Mouse (Mus musculus) heart, embryonic 12.5 days (tissue): ENCODE measurements around the gene Cutal. TPM values are rescaled to one million over a fixed set of nuclear protein-coding genes. Genes with fewer than 3 reads are reported as not detected.
A peak's percentile ranks its signal among the peaks of the same experiment; 100 is the strongest.

Experiments used
- ATAC-seq: fragments of 200-750 bp; cut with Nextera tagmentation; 2 replicates; pipeline ENCODE4 v1.8.0; 2017; ENCODE audit warnings: moderate TSS enrichment, moderate library complexity; ENCODE audit not compliant: insufficient number of reproducible peaks, low FRiP score
- H3K27ac ChIP-seq: fragments of 300-500 bp; sonication (generic); 2 replicates; pipeline ENCODE4 v1.5.1; 2016; ENCODE audit warnings: mild to moderate bottlenecking, moderate library complexity; ENCODE audit not compliant: poor library complexity, severe bottlenecking
- H3K27me3 ChIP-seq: fragments of 300-500 bp; sonication (generic); replicated peaks from 2 replicates; pipeline ENCODE4 v1.6.1; 2016; ENCODE audit warnings: mild to moderate bottlenecking, moderate library complexity
- H3K36me3 ChIP-seq: fragments of 300-500 bp; sonication (generic); 2 replicates; pipeline ENCODE4 v1.6.1; 2016; ENCODE audit warnings: mild to moderate bottlenecking, moderate library complexity
- H3K4me1 ChIP-seq: fragments of 300-500 bp; sonication (generic); replicated peaks from 2 replicates; pipeline ENCODE4 v1.6.1; 2016; ENCODE audit warnings: mild to moderate bottlenecking
- H3K4me2 ChIP-seq: fragments of 300-500 bp; sonication (generic); 2 replicates; pipeline ENCODE4 v1.6.1; 2016; ENCODE audit warnings: mild to moderate bottlenecking, moderate library complexity
- H3K4me3 ChIP-seq: fragments of 300-500 bp; sonication (generic); 2 replicates; pipeline ENCODE4 v1.5.1; 2016; ENCODE audit warnings: mild to moderate bottlenecking
- H3K9ac ChIP-seq: fragments of 300-500 bp; sonication (generic); 2 replicates; pipeline ENCODE4 v1.6.1; 2016; ENCODE audit warnings: mild to moderate bottlenecking, moderate library complexity
- H3K9me3 ChIP-seq: fragments of 300-500 bp; sonication (generic); replicated peaks from 2 replicates; pipeline ENCODE4 v1.6.1; 2016; ENCODE audit warnings: mild to moderate bottlenecking, moderate library complexity
- WGBS: fragments of 180-500 bp; shearing (Covaris S2); methylation state at CpG from one replicate; pipeline ENCODE4 v1.1.7; 2016; 5-methylcytosine and 5-hydroxymethylcytosine counted together
- polyA plus RNA-seq: library from polyadenylated mRNA; unstranded; fragments of >200 nt; fragmentation: Nextera tagmentation; extraction: Ambion mirVana; gene quantifications from 2 replicates; pipeline ENCODE4 v1.2.1, GENCODE M21; 2016

The Cutal gene
- polyA plus RNA-seq, 1 experiment from 2014 or later: not detected

DNA sequence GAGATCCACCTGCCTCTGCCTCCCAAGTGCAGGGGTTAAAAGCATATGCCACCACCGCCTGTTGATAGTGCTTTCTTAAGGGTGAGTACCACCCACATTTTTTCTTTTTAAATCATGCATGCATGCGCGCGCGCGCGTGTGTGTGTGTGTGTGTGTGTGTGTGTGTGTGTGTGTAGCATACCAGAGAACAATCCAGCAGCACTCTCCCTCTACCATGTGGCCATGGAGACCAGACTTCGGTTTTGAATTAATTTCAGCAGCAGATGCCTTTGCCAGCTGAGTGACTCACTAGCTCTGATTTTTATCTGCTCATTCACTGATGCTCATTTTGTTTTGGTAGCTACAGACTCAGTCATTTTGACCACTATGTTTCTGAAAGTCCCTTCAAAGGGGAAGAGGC lies 32.5 kb upstream of the Cutal start:
- H3K4me3 ChIP-seq: no peak overlapping the region
- H3K9me3 ChIP-seq: no peaks in the 10 kb centered on the region
- no peak overlapping the region for H3K9ac ChIP-seq
- H3K36me3 ChIP-seq: no peaks in the 10 kb centered on the region
- no peak overlapping the region for H3K27ac ChIP-seq
- no peak for ATAC-seq
- H3K4me2 ChIP-seq: no peak overlapping the region
- H3K27me3 ChIP-seq: peaks cover 5% of the 10 kb centered on the region; the same call in 1 of the 2 replicates
- no peaks in the 10 kb centered on the region for H3K4me1 ChIP-seq
- WGBS: 87% methylated on average over 8 of the region's 8 CpGs

DNA sequence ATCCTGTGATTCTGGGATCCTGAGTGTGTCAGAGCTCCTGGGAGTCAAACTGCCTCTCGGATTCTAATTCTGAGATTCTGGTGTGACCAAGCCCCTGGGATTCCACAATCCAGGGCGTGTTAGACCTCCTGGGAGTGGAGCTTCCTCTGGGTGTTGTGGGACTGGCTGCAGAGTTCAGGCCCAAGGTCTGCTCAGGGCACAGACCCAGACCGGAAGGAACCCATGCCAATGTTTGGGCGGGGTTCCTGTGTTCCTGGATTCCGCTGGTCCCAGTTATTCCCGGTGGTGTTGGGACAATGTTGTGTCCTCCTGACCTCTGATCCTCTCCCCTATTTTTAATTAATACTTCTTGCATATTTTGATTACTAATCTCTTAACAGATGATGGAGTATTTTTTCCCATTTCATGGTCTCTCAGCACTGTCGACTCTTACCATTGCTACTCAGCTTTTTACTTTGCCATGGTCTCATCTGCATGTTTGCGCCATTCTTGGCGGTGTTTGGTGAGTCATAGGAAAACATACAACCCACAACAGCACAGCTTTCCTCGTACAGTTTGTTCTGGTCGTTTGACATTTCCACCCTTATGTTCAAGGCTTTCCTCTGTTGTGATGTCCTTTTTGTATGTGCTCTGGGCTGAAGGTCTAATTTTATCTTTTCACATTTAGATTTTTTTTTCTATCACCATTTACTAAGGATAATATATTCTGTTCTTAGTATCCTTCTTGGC lies 30.8 kb upstream of the Cutal start:
- no peaks in the 10 kb centered on the region for H3K4me1 ChIP-seq
- no peak for ATAC-seq
- no peaks in the 10 kb centered on the region for H3K9me3 ChIP-seq
- no peaks in the 10 kb centered on the region for H3K27me3 ChIP-seq
- no peaks in the 10 kb centered on the region for H3K36me3 ChIP-seq
- H3K4me2 ChIP-seq: no peak overlapping the region
- H3K4me3 ChIP-seq: no peak overlapping the region
- no peak overlapping the region for H3K9ac ChIP-seq
- 80% methylated on average over 11 of the region's 11 CpGs for WGBS
- no peak overlapping the region for H3K27ac ChIP-seq

DNA sequence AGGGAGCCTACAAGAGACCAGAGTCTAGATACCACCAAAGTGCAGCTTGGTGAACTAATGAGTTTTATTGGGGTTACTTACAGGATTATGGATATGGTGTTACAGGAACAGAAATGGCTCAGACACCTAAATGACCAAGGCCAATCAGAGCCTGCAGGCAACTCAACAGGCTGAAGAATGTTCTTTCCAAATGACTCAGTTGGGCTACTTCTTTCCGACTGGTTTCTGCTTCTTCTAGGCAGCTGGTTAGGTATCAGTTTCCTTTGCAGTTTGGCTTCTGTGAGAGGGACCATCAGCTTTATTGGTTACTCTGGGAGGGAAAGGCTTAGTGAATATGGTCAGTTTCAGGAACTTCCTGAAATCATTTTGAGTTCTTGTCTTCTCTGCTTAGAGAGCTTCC lies 26.5 kb upstream of the Cutal start:
- no peak overlapping the region for H3K27ac ChIP-seq
- no peaks in the 10 kb centered on the region for H3K4me1 ChIP-seq
- no peaks in the 10 kb centered on the region for H3K9me3 ChIP-seq
- no peaks in the 10 kb centered on the region for H3K27me3 ChIP-seq
- H3K4me3 ChIP-seq: no peak overlapping the region
- 85% methylated on average over 1 of the region's 1 CpGs for WGBS
- H3K4me2 ChIP-seq: no peak overlapping the region
- H3K36me3 ChIP-seq: peaks cover 37% of the 10 kb centered on the region
- no peak for ATAC-seq
- H3K9ac ChIP-seq: no peak overlapping the region

DNA sequence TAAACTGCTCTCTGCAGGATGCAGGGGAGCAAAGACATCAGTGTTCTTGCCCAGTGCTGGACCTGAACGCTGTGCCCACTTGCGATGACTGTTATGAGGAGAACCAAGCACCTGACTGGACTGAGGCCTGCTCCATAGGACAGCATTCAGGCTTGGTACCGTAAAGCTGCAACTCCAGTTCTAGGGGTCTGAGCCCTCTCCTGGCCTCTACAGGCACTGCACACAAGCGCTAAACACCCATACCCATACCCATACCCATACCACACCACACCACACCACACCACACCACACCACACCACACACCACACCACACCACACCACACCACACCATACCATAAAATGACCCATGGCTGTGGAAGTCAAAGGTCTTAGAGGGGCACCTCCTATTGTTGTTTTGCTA lies 18.9 kb upstream of the Cutal start:
- no peak overlapping the region for H3K4me3 ChIP-seq
- H3K27ac ChIP-seq: no peak overlapping the region
- 90% methylated on average over 4 of the region's 4 CpGs for WGBS
- H3K4me1 ChIP-seq: no peaks in the 10 kb centered on the region
- no peaks in the 10 kb centered on the region for H3K9me3 ChIP-seq
- H3K36me3 ChIP-seq: peaks cover 97% of the 10 kb centered on the region
- H3K9ac ChIP-seq: no peak overlapping the region
- no peak overlapping the region for H3K4me2 ChIP-seq
- H3K27me3 ChIP-seq: no peaks in the 10 kb centered on the region
- no peak for ATAC-seq

DNA sequence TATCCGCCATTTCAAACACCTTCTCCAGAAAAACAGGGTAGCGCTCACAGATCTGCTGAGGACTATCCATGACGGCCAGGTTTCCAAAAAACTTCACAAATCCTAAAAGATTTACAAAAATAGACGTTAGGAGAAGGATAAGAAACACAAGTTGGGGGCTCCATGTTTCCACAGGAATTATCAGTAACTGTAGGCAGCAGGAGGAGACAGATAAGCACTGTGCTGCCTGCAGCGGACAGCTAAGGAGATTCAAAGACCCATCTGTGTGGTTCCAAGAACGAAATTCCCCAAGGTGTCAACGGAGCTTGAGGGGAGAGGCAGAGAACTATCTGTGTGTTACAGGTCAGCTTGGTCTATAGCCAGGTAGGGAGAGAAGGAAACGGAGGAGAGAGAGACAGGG lies 16.5 kb upstream of the Cutal start:
- Histone ChIP-seq H3K4me2 (no peak overlapping the region), H3K4me3 (no peak overlapping the region), H3K27me3 (no peaks in the 10 kb centered on the region), H3K27ac (no peak overlapping the region), H3K9me3 (no peaks in the 10 kb centered on the region), H3K4me1 (no peaks in the 10 kb centered on the region), H3K9ac (no peak overlapping the region), H3K36me3 (peaks cover 90% of the 10 kb centered on the region)
- ATAC-seq: no peak
- WGBS: 75% methylated on average over 8 of the region's 8 CpGs

DNA sequence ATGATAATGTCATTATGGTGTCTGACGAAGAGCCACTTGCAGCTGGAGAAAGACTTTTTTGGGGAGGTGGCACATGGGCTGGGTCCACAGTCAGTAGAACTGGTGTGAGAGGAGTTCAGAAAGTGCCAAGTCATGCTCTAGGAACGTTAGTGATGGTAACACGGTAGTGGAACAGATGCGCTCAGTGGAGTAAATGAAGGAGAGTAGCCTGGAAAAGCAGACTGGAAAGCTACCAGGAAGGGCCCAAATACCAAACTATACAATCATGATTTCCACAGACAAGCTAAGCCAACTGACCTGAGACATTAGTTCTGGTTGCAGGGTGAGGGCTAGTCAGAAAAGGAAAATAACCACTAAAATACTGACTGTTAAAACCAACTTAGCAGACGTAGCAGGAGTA lies 4.5 kb upstream of the Cutal start:
- peaks cover 15% of the 10 kb centered on the region for H3K27me3 ChIP-seq
- no peaks in the 10 kb centered on the region for H3K9me3 ChIP-seq
- H3K4me3 ChIP-seq: peak overlapping the region; percentile 40
- peaks cover 27% of the 10 kb centered on the region for H3K4me1 ChIP-seq
- 33% methylated on average over 5 of the region's 5 CpGs for WGBS
- peak overlapping the region; percentile 64 for H3K4me2 ChIP-seq
- peaks cover 18% of the 10 kb centered on the region for H3K36me3 ChIP-seq
- no peak overlapping the region for H3K27ac ChIP-seq
- peak; percentile 62; the same call in 1 of the 2 replicates for ATAC-seq
- H3K9ac ChIP-seq: peak overlapping the region; percentile 71

DNA sequence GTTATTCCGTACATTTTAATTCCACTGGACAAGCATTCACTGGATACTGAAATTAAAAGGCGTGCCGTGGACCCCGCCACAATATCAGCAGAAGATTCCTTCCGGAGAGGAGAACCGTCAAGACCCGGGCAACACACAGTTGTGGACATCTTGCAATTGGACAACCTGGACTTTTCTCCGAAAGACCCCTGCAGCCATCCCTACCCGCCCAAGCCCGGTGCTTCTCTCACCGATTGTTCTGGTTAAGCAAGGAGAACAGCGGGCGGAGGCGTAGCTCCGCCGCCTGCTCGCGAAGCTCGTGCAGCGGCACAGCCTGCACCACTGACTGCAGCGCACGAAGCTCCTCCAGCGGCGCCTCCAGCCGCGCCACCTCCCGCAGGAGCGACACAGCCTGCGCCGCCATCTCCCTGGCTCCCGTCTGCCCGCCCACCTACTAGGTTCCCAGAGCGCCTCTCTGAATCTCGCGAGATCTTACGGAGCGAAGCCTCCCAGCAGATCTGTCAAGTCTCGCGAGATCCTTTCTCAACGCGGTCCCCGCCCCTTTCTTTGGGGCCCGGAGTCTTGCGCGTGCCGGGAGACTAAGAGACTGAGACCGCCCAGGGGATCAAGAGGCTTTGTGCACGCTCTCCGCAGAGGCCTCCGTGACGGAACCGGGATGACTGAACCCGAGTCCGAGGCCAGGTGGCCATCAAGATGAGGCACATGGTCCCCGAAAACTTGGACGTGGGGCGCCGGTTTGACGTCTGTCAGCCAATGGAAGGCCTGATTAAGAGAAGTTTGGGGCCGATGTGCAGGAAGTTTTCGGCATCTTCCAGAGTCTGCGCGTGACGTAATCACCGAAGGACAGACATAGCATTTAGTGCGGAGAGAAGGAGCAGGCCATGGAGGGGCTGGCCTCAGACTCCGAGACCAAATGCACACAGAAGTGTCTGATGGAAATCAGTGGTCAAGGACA lies 3.4 kb upstream of the Cutal start:
- Histone ChIP-seq H3K27me3 (peaks cover 17% of the 10 kb centered on the region), H3K4me2 (peak overlapping the region; percentile 75), H3K9ac (peak overlapping the region; percentile 93), H3K4me1 (peaks cover 28% of the 10 kb centered on the region), H3K27ac (peak overlapping the region; percentile 96), H3K4me3 (peak overlapping the region; percentile 96), H3K9me3 (no peaks in the 10 kb centered on the region), H3K36me3 (peaks cover 7% of the 10 kb centered on the region; the same call in 1 of the 2 replicates)
- WGBS: under 1% methylated on average over 67 of the region's 67 CpGs
- ATAC-seq: peak; percentile 97

DNA sequence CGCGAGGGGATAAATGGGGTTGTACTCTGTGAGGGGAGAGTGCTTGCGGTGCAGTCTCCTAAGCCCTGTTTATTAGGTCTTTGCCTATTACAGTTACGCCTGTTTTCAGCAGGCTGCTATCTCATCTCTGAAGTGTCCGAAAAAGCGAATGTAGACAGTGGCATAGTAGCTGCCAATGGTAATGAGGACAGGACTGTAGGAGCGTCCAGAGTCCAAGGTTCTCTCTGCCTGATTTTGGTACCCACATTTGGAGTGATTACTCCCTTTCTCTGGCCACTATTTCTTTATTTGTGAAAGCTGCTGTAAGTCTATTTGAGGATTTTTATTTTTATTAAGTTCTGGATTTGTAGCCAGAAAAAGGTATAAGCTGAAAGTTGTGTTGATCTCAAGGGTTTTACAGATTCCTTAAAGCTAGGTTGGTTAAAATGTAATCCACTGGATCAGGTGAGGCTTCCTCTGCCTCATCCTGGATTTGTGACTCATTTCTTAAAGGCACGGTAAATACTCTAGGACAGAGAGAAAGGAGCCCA lies 685 bp downstream of the Cutal start, which contains the start of gene Psmd5:
Gene Psmd5 (minus strand): TSS at position 153 of the 530 bp plus-strand sequence.
- H3K4me1 ChIP-seq: peaks cover 12% of the 10 kb centered on the region
- H3K36me3 ChIP-seq: no peaks in the 10 kb centered on the region
- H3K27ac ChIP-seq: no peak within 1 kb of the TSS
- ATAC-seq: no peak
- no peaks in the 10 kb centered on the region for H3K9me3 ChIP-seq
- WGBS: 11% methylated on average over 8 of the region's 8 CpGs
- peaks cover 32% of the 10 kb centered on the region for H3K27me3 ChIP-seq
- peak within 1 kb of the TSS; percentile 41 for H3K4me3 ChIP-seq
- H3K4me2 ChIP-seq: peak within 1 kb of the TSS; percentile 74
- H3K9ac ChIP-seq: peak within 1 kb of the TSS; percentile 67

DNA sequence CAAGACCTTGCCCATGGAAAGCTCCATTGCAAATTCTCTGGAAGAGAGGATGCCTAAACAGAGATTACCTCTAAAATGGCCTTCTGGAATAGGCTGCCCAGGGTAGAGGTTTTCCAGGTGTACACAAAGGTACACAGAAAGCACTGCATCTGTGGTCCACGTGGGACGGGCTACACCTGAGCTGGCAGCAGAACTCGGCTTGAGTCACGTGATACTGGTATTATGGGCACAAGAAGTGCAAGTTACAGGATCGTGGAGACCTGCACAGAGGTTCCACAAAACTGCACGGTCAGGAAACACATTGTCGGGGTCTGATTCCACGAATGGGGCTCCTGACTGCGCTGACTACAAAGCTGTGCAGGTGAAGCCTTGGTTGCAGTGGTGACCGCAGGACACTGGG lies 5.9 kb downstream of the Cutal start:
- Histone ChIP-seq H3K9ac (no peak overlapping the region), H3K27me3 (peaks cover 20% of the 10 kb centered on the region), H3K4me2 (no peak overlapping the region), H3K9me3 (no peaks in the 10 kb centered on the region), H3K27ac (no peak overlapping the region), H3K4me1 (no peaks in the 10 kb centered on the region), H3K4me3 (no peak overlapping the region), H3K36me3 (no peaks in the 10 kb centered on the region)
- WGBS: 83% methylated on average over 10 of the region's 10 CpGs
- ATAC-seq: no peak

DNA sequence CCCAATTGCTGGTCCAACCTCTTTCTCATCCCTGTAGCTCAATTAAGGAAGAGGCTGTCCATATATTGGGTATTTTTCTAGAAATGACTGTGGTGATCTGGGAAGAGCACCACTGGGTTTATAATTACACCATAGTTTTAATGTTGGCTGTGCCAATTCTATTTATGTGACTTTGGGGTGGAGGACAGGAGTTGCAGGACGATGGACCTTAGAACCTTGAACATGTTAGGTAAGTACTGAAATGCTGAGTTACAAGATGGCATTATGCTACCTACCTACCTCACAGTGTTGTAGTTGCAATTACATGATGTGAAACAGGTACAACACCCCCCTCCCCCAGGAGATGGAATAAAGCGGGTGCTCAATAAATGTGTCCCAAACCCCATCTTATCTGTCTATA lies 8.6 kb downstream of the Cutal start:
- Histone ChIP-seq H3K27ac (no peak overlapping the region), H3K4me3 (no peak overlapping the region), H3K27me3 (0 out of 2 replicates have a peak, but pooled peaks cover 5% of the 10 kb centered on the region), H3K36me3 (no peaks in the 10 kb centered on the region), H3K9me3 (0 out of 2 replicates have a peak, but pooled peaks cover 4% of the 10 kb centered on the region), H3K9ac (no peak overlapping the region), H3K4me2 (no peak overlapping the region), H3K4me1 (no peaks in the 10 kb centered on the region)
- WGBS: 84% methylated on average over 2 of the region's 2 CpGs
- no peak for ATAC-seq

DNA sequence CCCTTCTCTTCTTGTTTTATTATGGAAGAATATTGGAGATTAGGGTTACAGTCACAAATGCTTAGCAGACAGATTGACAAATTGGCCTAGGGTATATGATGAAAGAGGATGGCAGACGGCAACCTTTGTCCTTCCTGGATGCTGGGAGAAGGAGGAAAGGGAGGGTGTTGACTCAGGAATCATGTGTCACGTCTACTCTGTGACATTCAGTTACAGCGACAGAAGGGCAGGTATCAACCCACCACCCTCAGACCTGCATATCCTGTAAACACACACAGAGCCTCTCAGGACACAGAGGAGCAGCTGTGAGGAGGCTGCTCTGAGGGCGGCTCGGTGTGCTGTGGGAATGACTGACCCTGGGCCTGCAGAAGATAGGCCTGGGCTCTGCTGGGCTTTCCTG lies 9.0 kb downstream of the Cutal start:
- 0 out of 2 replicates have a peak, but pooled peaks cover 4% of the 10 kb centered on the region for H3K9me3 ChIP-seq
- 0 out of 2 replicates have a peak, but pooled peaks cover 5% of the 10 kb centered on the region for H3K27me3 ChIP-seq
- no peak overlapping the region for H3K27ac ChIP-seq
- H3K4me3 ChIP-seq: no peak overlapping the region
- no peak overlapping the region for H3K4me2 ChIP-seq
- H3K36me3 ChIP-seq: no peaks in the 10 kb centered on the region
- 46% methylated on average over 5 of the region's 5 CpGs for WGBS
- ATAC-seq: no peak
- H3K4me1 ChIP-seq: no peaks in the 10 kb centered on the region
- no peak overlapping the region for H3K9ac ChIP-seq
